Mouse (Mus musculus): ENCODE data around the gene Cdkn1b.

GRCm38 (mm10) chr6:134887008-134887407 lies 33.2 kb upstream of the Cdkn1b start:
- TF ChIP-seq CTCF (IDR thresholded peaks at IDR 0.05; ENCODE audit: low read depth), result no peak
- TF ChIP-seq EP300 (optimal IDR thresholded peaks at IDR 0.05), result no peak

Measured in stomach, postnatal 0 days (tissue).